Mouse (Mus musculus): ENCODE measurements around the gene Olfr1388. TPM values are rescaled to one million over a fixed set of nuclear protein-coding genes. Genes with fewer than 3 reads are reported as not detected.
"Not testable (repeated sequence)": the region's sequence is repeated elsewhere in the genome, so short reads cannot be mapped to it uniquely, and the experiment has no call there.

The Olfr1388 gene
- total RNA-seq (2021): under 1 TPM; 0.42 to 0.66 TPM
- long read RNA-seq: 0 reads

GRCm38 (mm10) chr11:49436411-49436810 lies at the start of gene Olfr1388:
Gene Olfr1388, plus strand, starts transcription at chr11:49436624.
- DNase-seq (ENCODE audit: low spot score in 2 of 2): peak in 1 of 2 experiments; percentile 4

GRCm38 (mm10) chr11:49392707-49393106 lies 43.7 kb upstream of the Olfr1388 start:
- not testable (repeated sequence) for DNase-seq (ENCODE audit: low spot score in 2 of 2)

- no peak for DNase-seq (ENCODE audit: low spot score in 2 of 2)
Measured at GRCm38 (mm10) chr11:49406784-49407183, 29.6 kb upstream of the Olfr1388 start.

GRCm38 (mm10) chr11:49410540-49410939 lies 25.9 kb upstream of the Olfr1388 start:
- no peak for DNase-seq (ENCODE audit: low spot score in 2 of 2)

- no peak for DNase-seq (ENCODE audit: low spot score in 2 of 2)
Measured at GRCm38 (mm10) chr11:49422767-49423166, 13.7 kb upstream of the Olfr1388 start, which contains the start of gene Olfr1389. Gene Olfr1389, plus strand, starts transcription at chr11:49423067.

- no peak for DNase-seq (ENCODE audit: low spot score in 2 of 2)
Measured at GRCm38 (mm10) chr11:49425257-49425927, 11.0 kb upstream of the Olfr1388 start.

GRCm38 (mm10) chr11:49429641-49430040 lies 6.8 kb upstream of the Olfr1388 start:
- DNase-seq (ENCODE audit: low spot score in 2 of 2): peak; percentile 48 to 54

GRCm38 (mm10) chr11:49455043-49455442 lies 18.6 kb downstream of the Olfr1388 start, which contains the start of gene Olfr1387:
Gene Olfr1387, plus strand, starts transcription at chr11:49455343.
- no peak for DNase-seq (ENCODE audit: low spot score in 2 of 2)

- DNase-seq (ENCODE audit: low spot score in 2 of 2): not testable (repeated sequence)
Measured at GRCm38 (mm10) chr11:49464746-49465145, 28.3 kb downstream of the Olfr1388 start, which contains the start of gene Olfr1386. Gene Olfr1386, plus strand, starts transcription at chr11:49465046.

- no peak for DNase-seq (ENCODE audit: low spot score in 2 of 2)
Measured at GRCm38 (mm10) chr11:49485973-49486372, 49.5 kb downstream of the Olfr1388 start.

GRCm38 (mm10) chr11:49488770-49489169 lies 52.3 kb downstream of the Olfr1388 start, which contains the start of gene Olfr1385:
Gene Olfr1385, plus strand, starts transcription at chr11:49489070.
- not testable (repeated sequence) for DNase-seq (ENCODE audit: low spot score in 2 of 2)

Other genes starting within 250 kb of the Olfr1388 start
- gene Btnl9, start 249.5 kb upstream of the Olfr1388 start, total RNA-seq (2021): under 1 TPM; 0.30 to 0.40 TPM
- 10 to 100 TPM; 33.9 to 36.4 TPM for gene Zfp62, start 233.3 kb upstream of the Olfr1388 start, total RNA-seq (2021)
- 10 to 100 TPM; 43.9 to 50.2 TPM for gene Mgat1, start 192.4 kb upstream of the Olfr1388 start, total RNA-seq (2021)
- not detected for gene Olfr1393, start 158.3 kb upstream of the Olfr1388 start, total RNA-seq (2021)
- gene Olfr1392, start 151.3 kb upstream of the Olfr1388 start, total RNA-seq (2021): under 1 TPM; 0.11 to 0.14 TPM
- gene Olfr10, start 131.9 kb upstream of the Olfr1388 start, total RNA-seq (2021): under 1 TPM in 1 of 2 experiments, not detected in 1; 0.25 TPM
- gene Olfr1391, start 113.9 kb upstream of the Olfr1388 start, total RNA-seq (2021): not detected
- gene Olfr1390, start 101.4 kb upstream of the Olfr1388 start, total RNA-seq (2021): not detected
- gene Olfr1389, start 13.6 kb upstream of the Olfr1388 start, total RNA-seq (2021): not detected
- not detected for gene Olfr1387, start 18.7 kb downstream of the Olfr1388 start, total RNA-seq (2021)
- not detected for gene Olfr1386, start 28.4 kb downstream of the Olfr1388 start, total RNA-seq (2021)
- gene Olfr1385, start 52.4 kb downstream of the Olfr1388 start, total RNA-seq (2021): under 1 TPM in 1 of 2 experiments, not detected in 1; 0.11 TPM
- not detected for gene Olfr1384, start 70.1 kb downstream of the Olfr1388 start, total RNA-seq (2021)
- gene Olfr1383, start 83.0 kb downstream of the Olfr1388 start, total RNA-seq (2021): under 1 TPM; 0.46 to 0.56 TPM
- gene Olfr1382, start 91.6 kb downstream of the Olfr1388 start, total RNA-seq (2021): not detected
- not detected for gene Olfr1381, start 106.8 kb downstream of the Olfr1388 start, total RNA-seq (2021)
- gene Olfr1380, start 120.3 kb downstream of the Olfr1388 start, total RNA-seq (2021): not detected
- gene Flt4, start 172.6 kb downstream of the Olfr1388 start, total RNA-seq (2021): 1 to 10 TPM; 3.9 to 4.4 TPM
- gene Scgb3a1, start 227.0 kb downstream of the Olfr1388 start, total RNA-seq (2021): under 1 TPM in 1 of 2 experiments, not detected in 1; 0.78 TPM